Mouse (Mus musculus) neural tube, embryonic 13.5 days (tissue): ENCODE results near the gene Olfr292. TPM values are rescaled to one million over a fixed set of nuclear protein-coding genes. Genes with fewer than 3 reads are reported as not detected.

Experiments
- ATAC-seq: fragments of 200-750 bp; cut with Nextera tagmentation; 2 replicates; pipeline ENCODE4 v1.8.0; 2017; ENCODE audit warnings: low read depth, mild to moderate bottlenecking, moderate TSS enrichment, moderate library complexity
- H3K27ac ChIP-seq: fragments of 300-500 bp; sonication (generic); replicated peaks from 2 replicates; pipeline ENCODE4 v1.5.1; 2015; ENCODE audit warnings: moderate library complexity, mild to moderate bottlenecking, inconsistent platforms
- H3K27me3 ChIP-seq: fragments of 300-500 bp; sonication (generic); 2 replicates; pipeline ENCODE4 v1.6.1; 2015; ENCODE audit warnings: mild to moderate bottlenecking, inconsistent platforms
- H3K36me3 ChIP-seq: fragments of 300-500 bp; sonication (generic); 2 replicates; pipeline ENCODE4 v1.6.1; 2015; ENCODE audit warnings: mild to moderate bottlenecking, inconsistent platforms
- H3K4me1 ChIP-seq: fragments of 300-500 bp; sonication (generic); replicated peaks from 2 replicates; pipeline ENCODE4 v1.6.1; 2015; ENCODE audit warnings: inconsistent platforms
- H3K4me2 ChIP-seq: fragments of 300-500 bp; sonication (generic); 2 replicates; pipeline ENCODE4 v1.6.1; 2015; ENCODE audit warnings: inconsistent platforms, mild to moderate bottlenecking, moderate library complexity
- H3K4me3 ChIP-seq: fragments of 300-500 bp; sonication (generic); 2 replicates; pipeline ENCODE4 v1.5.1; 2015; ENCODE audit warnings: mild to moderate bottlenecking, inconsistent platforms
- H3K9ac ChIP-seq: fragments of 300-500 bp; sonication (generic); 2 replicates; pipeline ENCODE4 v1.6.1; 2015; ENCODE audit warnings: moderate library complexity, mild to moderate bottlenecking, inconsistent platforms
- H3K9me3 ChIP-seq: fragments of 300-500 bp; sonication (generic); 2 replicates; pipeline ENCODE4 v1.6.1; 2016; ENCODE audit warnings: inconsistent platforms
- WGBS: fragments of 180-500 bp; shearing (Covaris S2); methylation state at CpG from one replicate; pipeline ENCODE4 v1.1.7; 2015; 5-methylcytosine and 5-hydroxymethylcytosine counted together
- polyA plus RNA-seq: library from polyadenylated mRNA; unstranded; fragments of >200 nt; fragmentation: Nextera tagmentation; extraction: Ambion mirVana; gene quantifications from 2 replicates; pipeline ENCODE4 v1.2.1, GENCODE M21; 2015

Olfr292 gene
- not detected in 2 replicates for polyA plus RNA-seq

DNA sequence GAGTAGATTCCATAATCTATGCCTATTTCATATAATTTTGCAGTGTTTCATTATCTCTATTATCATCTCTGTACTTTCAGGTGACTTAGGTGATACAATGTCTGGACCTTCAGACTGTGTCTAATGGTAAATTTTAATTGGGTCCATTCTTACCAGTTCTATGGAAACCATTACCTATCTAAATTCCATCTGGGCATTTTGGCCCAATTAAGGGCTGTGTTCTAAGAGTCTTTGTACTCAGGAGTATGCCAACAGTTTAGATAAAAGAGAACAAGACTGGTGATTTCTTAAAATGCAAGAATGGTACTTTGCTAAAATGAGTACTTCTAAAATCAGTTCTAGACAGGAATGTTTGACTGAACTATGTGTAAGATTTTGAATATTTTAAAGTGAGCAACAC lies at the start of gene Olfr292:
Olfr292 (plus strand) TSS at position 301 of the 400 bp plus-strand sequence.
- Histone ChIP-seq H3K36me3 (no peaks in the 10 kb centered on the region), H3K4me1 (no peaks in the 10 kb centered on the region)
- ATAC-seq: no peak

DNA sequence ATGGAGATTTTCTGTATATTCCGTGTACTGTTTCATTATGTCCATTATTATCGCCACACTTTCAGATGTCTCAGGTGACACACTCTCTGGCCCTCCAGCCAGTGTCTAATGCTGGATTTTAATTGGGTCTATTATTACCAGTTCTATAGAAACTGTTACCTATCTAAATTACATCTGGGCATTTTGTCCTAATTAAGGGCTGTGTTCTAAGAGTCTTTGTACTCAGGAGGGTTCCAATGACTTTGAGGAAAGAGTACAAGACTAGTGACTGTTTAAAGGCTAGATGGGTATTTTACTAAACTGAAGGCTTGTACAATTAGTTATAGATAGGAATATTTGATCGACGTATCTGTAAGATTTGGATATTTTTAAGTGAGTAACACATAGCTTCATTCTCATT lies 39.4 kb upstream of the Olfr292 start, which contains the start of gene Olfr293:
Olfr293 (plus strand) TSS at position 301 of the 400 bp plus-strand sequence.
- 96% methylated on average over 4 of the region's 4 CpGs for WGBS
- Histone ChIP-seq H3K4me1 (no peaks in the 10 kb centered on the region), H3K36me3 (no peaks in the 10 kb centered on the region), H3K27ac (no peak within 1 kb of the TSS), H3K9me3 (no peaks in the 10 kb centered on the region), H3K9ac (no peak within 1 kb of the TSS), H3K4me2 (no peak within 1 kb of the TSS), H3K4me3 (no peak within 1 kb of the TSS), H3K27me3 (no peaks in the 10 kb centered on the region)
- no peak for ATAC-seq

More for the DNA sequence above, at the start of gene Olfr292:
- Histone ChIP-seq H3K9me3 (no peaks in the 10 kb centered on the region), H3K4me2 (no peak within 1 kb of the TSS), H3K27ac (no peak within 1 kb of the TSS), H3K4me3 (no peak within 1 kb of the TSS), H3K27me3 (no peaks in the 10 kb centered on the region), H3K9ac (no peak within 1 kb of the TSS)

DNA sequence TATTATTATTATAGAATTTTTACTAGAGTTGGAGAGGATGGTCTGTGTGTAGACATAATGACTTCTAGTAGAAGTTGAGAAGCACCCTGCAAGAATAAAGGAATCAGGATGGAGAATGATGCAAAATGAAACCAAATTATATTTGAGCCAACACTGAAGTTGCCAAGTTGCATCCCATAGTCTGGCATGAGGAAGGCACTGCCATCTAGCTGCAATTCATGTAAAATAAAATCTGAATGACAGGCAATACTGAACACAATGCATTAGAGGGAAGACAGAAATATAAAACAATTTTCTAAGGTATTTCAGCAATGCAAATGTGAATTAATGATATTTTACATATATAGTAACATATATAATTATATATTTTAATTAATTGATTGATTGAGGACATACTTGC lies 36.9 kb downstream of the Olfr292 start:
- Histone ChIP-seq H3K9ac (no peak overlapping the region), H3K9me3 (no peaks in the 10 kb centered on the region), H3K4me3 (no peak overlapping the region), H3K4me2 (no peak overlapping the region), H3K27me3 (no peaks in the 10 kb centered on the region), H3K4me1 (no peaks in the 10 kb centered on the region), H3K36me3 (no peaks in the 10 kb centered on the region), H3K27ac (no peak overlapping the region)
- no peak for ATAC-seq

Other genes with a start within 250 kb of the Olfr292 start
- not detected in 2 replicates for gene Olfr299, start 228.4 kb upstream of the Olfr292 start, polyA plus RNA-seq
- gene Olfr298, start 195.8 kb upstream of the Olfr292 start, polyA plus RNA-seq: not detected in 2 replicates
- not detected in 2 replicates for gene Olfr297, start 168.4 kb upstream of the Olfr292 start, polyA plus RNA-seq
- gene Olfr295, start 104.5 kb upstream of the Olfr292 start, polyA plus RNA-seq: not detected in 2 replicates
- gene Olfr294, start 71.7 kb upstream of the Olfr292 start, polyA plus RNA-seq: not detected in 2 replicates
- gene Olfr293, start 39.3 kb upstream of the Olfr292 start, polyA plus RNA-seq: not detected in 2 replicates
- gene Folh1, start 87.6 kb downstream of the Olfr292 start, polyA plus RNA-seq: 0.30 and 0.43 TPM in 2 replicates
- gene Vmn2r77, start 106.7 kb downstream of the Olfr292 start, polyA plus RNA-seq: not detected in 2 replicates
- not detected in 2 replicates for gene Vmn2r78, start 226.8 kb downstream of the Olfr292 start, polyA plus RNA-seq